Mouse (Mus musculus) neural tube, embryonic 14.5 days (tissue): ENCODE results near the gene Ltbp3. TPM values are rescaled to one million over a fixed set of nuclear protein-coding genes. Genes with fewer than 3 reads are reported as not detected.

Source experiments
- ATAC-seq: fragments of 200-750 bp; cut with Nextera tagmentation; 2 replicates; pipeline ENCODE4 v1.8.0; 2017; ENCODE audit warnings: low read depth, mild to moderate bottlenecking, moderate TSS enrichment, moderate library complexity
- H3K27ac ChIP-seq: fragments of 300-500 bp; sonication (generic); 2 replicates; pipeline ENCODE4 v1.5.1; 2014; ENCODE audit warnings: low read depth, mild to moderate bottlenecking, control low read depth, low read length, moderate library complexity, mixed read lengths
- H3K27me3 ChIP-seq: fragments of 300-500 bp; sonication (generic); 2 replicates; pipeline ENCODE4 v1.6.1; 2014; ENCODE audit warnings: low read length; ENCODE audit not compliant: control insufficient read depth, insufficient read depth
- H3K36me3 ChIP-seq: fragments of 300-500 bp; sonication (generic); 2 replicates; pipeline ENCODE4 v1.6.1; 2014; ENCODE audit warnings: low read length, mixed read lengths; ENCODE audit not compliant: control insufficient read depth, insufficient read depth
- H3K4me1 ChIP-seq: fragments of 300-500 bp; sonication (generic); 2 replicates; pipeline ENCODE4 v1.6.1; 2014; ENCODE audit warnings: low read length; ENCODE audit not compliant: control insufficient read depth, insufficient read depth
- H3K4me2 ChIP-seq: fragments of 300-500 bp; sonication (generic); 2 replicates; pipeline ENCODE4 v1.6.1; 2014; ENCODE audit warnings: mild to moderate bottlenecking, low read depth, low read length, control low read depth
- H3K4me3 ChIP-seq: fragments of 300-500 bp; sonication (generic); 2 replicates; pipeline ENCODE4 v1.5.1; 2014; ENCODE audit warnings: low read depth, low read length, control low read depth, mixed read lengths
- H3K9ac ChIP-seq: fragments of 300-500 bp; sonication (generic); replicated peaks from 2 replicates; pipeline ENCODE4 v1.6.1; 2014; ENCODE audit warnings: low read depth, mild to moderate bottlenecking, control low read depth, low read length, mixed read lengths
- H3K9me3 ChIP-seq: fragments of 300-500 bp; sonication (generic); 2 replicates; pipeline ENCODE4 v1.6.1; 2016; ENCODE audit warnings: low read length; ENCODE audit not compliant: control insufficient read depth
- WGBS: fragments of 180-500 bp; shearing (Covaris S2); extraction: QIAGEN DNeasy Blood & Tissue Kit; methylation state at CpG from one replicate; pipeline ENCODE4 v1.1.7; 2014; 5-methylcytosine and 5-hydroxymethylcytosine counted together
- polyA plus RNA-seq: library from polyadenylated mRNA; unstranded; fragments of >200 nt; fragmentation: Nextera tagmentation; extraction: Ambion mirVana; gene quantifications from 2 replicates; pipeline ENCODE4 v1.2.1, GENCODE M21; 2014

Gene Ltbp3
- polyA plus RNA-seq, 1 experiment from 2014 or later: 14.0 TPM

- Histone ChIP-seq H3K27me3 (no peaks in the 10 kb centered on the region), H3K4me2 (peak overlapping the region; percentile 99), H3K4me3 (peak overlapping the region; percentile 73), H3K36me3 (no peaks in the 10 kb centered on the region; the same call in 1 of the 2 replicates), H3K9me3 (no peaks in the 10 kb centered on the region), H3K9ac (peak overlapping the region; percentile 100), H3K4me1 (peaks cover 56% of the 10 kb centered on the region), H3K27ac (peak overlapping the region; percentile 98)
- WGBS: 8% methylated on average over 37 of the region's 37 CpGs
- ATAC-seq: peak; percentile 47
These were observed 11.9 kb upstream of the Ltbp3 start for GRCm38 (mm10) chr19:5728631-5729443.

GRCm38 (mm10) chr19:5729444-5729815 lies 11.3 kb upstream of the Ltbp3 start, which contains the start of gene Fam89b:
Gene Fam89b (minus strand): TSS chr19:5729653.
- no peaks in the 10 kb centered on the region for H3K9me3 ChIP-seq

GRCm38 (mm10) chr19:5730314-5731186 lies 10.2 kb upstream of the Ltbp3 start:
- H3K36me3 ChIP-seq: no peaks in the 10 kb centered on the region; the same call in 1 of the 2 replicates
- no peaks in the 10 kb centered on the region for H3K27me3 ChIP-seq
- H3K4me3 ChIP-seq: peak overlapping the region; percentile 76
- H3K27ac ChIP-seq: no peak overlapping the region
- H3K4me2 ChIP-seq: peak overlapping the region; percentile 97
- H3K4me1 ChIP-seq: peaks cover 51% of the 10 kb centered on the region
- H3K9ac ChIP-seq: peak overlapping the region; percentile 63
- WGBS: 75% methylated on average over 29 of the region's 29 CpGs
- ATAC-seq: no peak
- H3K9me3 ChIP-seq: no peaks in the 10 kb centered on the region

More at GRCm38 (mm10) chr19:5729444-5729815, 11.3 kb upstream of the Ltbp3 start, which contains the start of gene Fam89b:
- Histone ChIP-seq H3K36me3 (no peaks in the 10 kb centered on the region; the same call in 1 of the 2 replicates), H3K27me3 (no peaks in the 10 kb centered on the region), H3K27ac (peak within 1 kb of the TSS; percentile 98), H3K9ac (peak within 1 kb of the TSS; percentile 100), H3K4me3 (peak within 1 kb of the TSS; percentile 73), H3K4me1 (peaks cover 56% of the 10 kb centered on the region), H3K4me2 (peak within 1 kb of the TSS; percentile 99)
- peak; percentile 80 for ATAC-seq
- 0% methylated on average over 37 of the region's 37 CpGs for WGBS

GRCm38 (mm10) chr19:5731264-5731978 lies 9.3 kb upstream of the Ltbp3 start:
- Histone ChIP-seq H3K4me1 (peaks cover 42% of the 10 kb centered on the region), H3K4me2 (peak overlapping the region; percentile 97), H3K27me3 (no peaks in the 10 kb centered on the region), H3K4me3 (peak overlapping the region; percentile 76), H3K9me3 (no peaks in the 10 kb centered on the region), H3K27ac (peak overlapping the region; percentile 69), H3K36me3 (no peaks in the 10 kb centered on the region; the same call in 1 of the 2 replicates), H3K9ac (peak overlapping the region; percentile 63)
- WGBS: under 1% methylated on average over 47 of the region's 47 CpGs
- peak; percentile 84 for ATAC-seq

- Histone ChIP-seq H3K9me3 (no peaks in the 10 kb centered on the region), H3K27me3 (no peaks in the 10 kb centered on the region), H3K36me3 (no peaks in the 10 kb centered on the region), H3K4me1 (peaks cover 21% of the 10 kb centered on the region), H3K4me2 (no peak overlapping the region), H3K27ac (no peak overlapping the region), H3K4me3 (no peak overlapping the region), H3K9ac (no peak overlapping the region)
- ATAC-seq: no peak
- WGBS: 84% methylated on average over 9 of the region's 9 CpGs
These were observed 6.4 kb upstream of the Ltbp3 start for GRCm38 (mm10) chr19:5734325-5734724.

- H3K4me3 ChIP-seq: no peak overlapping the region
- no peaks in the 10 kb centered on the region for H3K36me3 ChIP-seq
- peaks cover 14% of the 10 kb centered on the region; the same call in 1 of the 2 replicates for H3K4me1 ChIP-seq
- 63% methylated on average over 2 of the region's 2 CpGs for WGBS
- H3K9me3 ChIP-seq: no peaks in the 10 kb centered on the region
- ATAC-seq: no peak
- no peak overlapping the region for H3K4me2 ChIP-seq
- H3K27ac ChIP-seq: no peak overlapping the region
- peaks cover 5% of the 10 kb centered on the region; the same call in 1 of the 2 replicates for H3K27me3 ChIP-seq
- H3K9ac ChIP-seq: no peak overlapping the region
These were observed 1.3 kb upstream of the Ltbp3 start for GRCm38 (mm10) chr19:5739446-5739845.

DNA sequence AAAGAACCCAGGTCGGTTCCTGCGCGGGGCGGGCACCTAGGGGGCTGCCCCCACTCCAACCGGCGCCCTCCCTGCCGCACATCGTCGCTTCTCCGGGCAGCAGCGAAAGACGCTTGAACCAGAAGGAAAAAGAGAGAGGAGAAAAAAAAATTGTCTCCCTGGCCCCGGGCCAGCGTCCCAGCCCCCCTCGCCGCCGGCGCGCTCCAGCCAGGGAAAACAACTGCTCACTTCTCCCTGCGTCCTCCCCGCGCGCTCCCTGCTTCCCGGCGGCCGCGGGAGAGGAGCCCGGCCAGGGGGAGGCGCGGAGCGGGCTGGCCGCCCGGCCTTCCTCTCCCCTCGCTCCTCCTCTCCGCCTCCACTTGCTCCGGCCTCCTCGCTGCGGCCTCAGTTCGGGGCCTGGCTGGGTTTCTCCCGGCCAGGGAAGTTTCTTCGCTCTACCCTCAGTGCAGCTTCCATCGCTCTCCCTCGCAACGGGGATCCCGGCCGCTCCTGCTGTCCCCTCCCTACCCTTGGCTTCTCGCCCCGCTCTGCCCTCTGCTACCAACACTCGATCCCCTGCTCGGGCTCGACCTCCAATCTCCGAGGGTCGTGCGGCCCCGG lies 1.0 kb downstream of the Ltbp3 start:
- Histone ChIP-seq H3K4me3 (peak overlapping the region; percentile 59), H3K27me3 (peaks cover 14% of the 10 kb centered on the region), H3K4me1 (peaks cover 24% of the 10 kb centered on the region; the same call in 1 of the 2 replicates), H3K9me3 (no peaks in the 10 kb centered on the region), H3K27ac (peak overlapping the region; percentile 73), H3K9ac (peak overlapping the region; percentile 81), H3K4me2 (peak overlapping the region; percentile 98), H3K36me3 (no peaks in the 10 kb centered on the region)
- ATAC-seq: peak; percentile 72
- 0% methylated on average over 48 of the region's 55 CpGs for WGBS

DNA sequence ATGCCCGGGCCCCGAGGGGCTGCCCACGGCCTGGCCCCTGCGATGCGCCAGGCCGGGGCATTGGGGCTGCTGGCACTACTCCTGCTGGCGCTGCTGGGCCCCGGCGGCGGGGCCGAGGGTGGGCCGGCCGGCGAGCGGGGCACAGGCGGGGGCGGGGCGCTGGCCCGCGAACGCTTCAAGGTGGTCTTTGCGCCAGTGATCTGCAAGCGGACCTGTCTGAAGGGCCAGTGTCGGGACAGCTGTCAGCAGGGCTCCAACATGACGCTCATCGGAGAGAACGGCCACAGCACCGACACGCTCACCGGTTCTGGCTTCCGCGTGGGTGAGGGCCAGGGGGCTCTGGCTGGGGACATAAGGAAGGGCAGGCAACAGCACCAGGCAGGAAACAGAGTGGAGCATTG lies 1.5 kb downstream of the Ltbp3 start:
- no peaks in the 10 kb centered on the region for H3K9me3 ChIP-seq
- H3K4me3 ChIP-seq: peak overlapping the region; percentile 59
- peak overlapping the region; percentile 81 for H3K9ac ChIP-seq
- peaks cover 24% of the 10 kb centered on the region; the same call in 1 of the 2 replicates for H3K4me1 ChIP-seq
- WGBS: under 1% methylated on average over 32 of the region's 32 CpGs
- H3K27me3 ChIP-seq: peaks cover 14% of the 10 kb centered on the region
- peak overlapping the region; percentile 73 for H3K27ac ChIP-seq
- ATAC-seq: peak; percentile 35
- no peaks in the 10 kb centered on the region for H3K36me3 ChIP-seq
- H3K4me2 ChIP-seq: peak overlapping the region; percentile 98
